Mouse (Mus musculus) kidney, postnatal 10 days (tissue): ENCODE measurements around the gene Mzf1.
"Not testable (repeated sequence)": the region's sequence is repeated elsewhere in the genome, so short reads cannot be mapped to it uniquely, and the experiment has no call there.

Experiments
- DNase-seq: peaks from one replicate; pipeline ENCODE4 v3.0.0; 2021; ENCODE audit warnings: mixed read lengths

The Mzf1 gene

GRCm38 (mm10) chr7:13054287-13055010 is at the start of gene Mzf1:
TSS of gene Mzf1 (minus strand) at chr7:13054764.
- DNase-seq, result peak; percentile 97

GRCm38 (mm10) chr7:13095073-13095472 is 40.5 kb upstream of the Mzf1 start, which contains the start of gene Vmn1r85:
TSS of gene Vmn1r85 (minus strand) at chr7:13095173.
- DNase-seq, result no peak

GRCm38 (mm10) chr7:13072293-13072692 is 17.7 kb upstream of the Mzf1 start:
- DNase-seq, result no peak

GRCm38 (mm10) chr7:13063399-13063798 is 8.8 kb upstream of the Mzf1 start:
- DNase-seq, result not testable (repeated sequence)

- no peak for DNase-seq
Measured at GRCm38 (mm10) chr7:13059536-13059935, 5.0 kb upstream of the Mzf1 start.

- no peak for DNase-seq
Measured at GRCm38 (mm10) chr7:13056913-13057700, 2.5 kb upstream of the Mzf1 start.

GRCm38 (mm10) chr7:13053961-13054286 is 640 bp downstream of the Mzf1 start:
- DNase-seq, result no peak

GRCm38 (mm10) chr7:13053501-13053900 is 1.1 kb downstream of the Mzf1 start:
- no peak for DNase-seq

- no peak for DNase-seq
Measured at GRCm38 (mm10) chr7:13053001-13053400, 1.6 kb downstream of the Mzf1 start.

- DNase-seq, result peak; percentile 82
Measured at GRCm38 (mm10) chr7:13046084-13046483, 8.5 kb downstream of the Mzf1 start.

- DNase-seq, result no peak
Measured at GRCm38 (mm10) chr7:13044254-13044625, 10.3 kb downstream of the Mzf1 start.

GRCm38 (mm10) chr7:13043445-13044253 is 10.9 kb downstream of the Mzf1 start:
- DNase-seq, result peak; percentile 57

- no peak for DNase-seq
Measured at GRCm38 (mm10) chr7:13043120-13043444, 11.5 kb downstream of the Mzf1 start.

- no peak for DNase-seq
Measured at GRCm38 (mm10) chr7:13042511-13042910, 12.1 kb downstream of the Mzf1 start.

- DNase-seq, result no peak
Measured at GRCm38 (mm10) chr7:13041256-13041655, 13.3 kb downstream of the Mzf1 start.

- DNase-seq, result no peak
Measured at GRCm38 (mm10) chr7:13039181-13039580, 15.4 kb downstream of the Mzf1 start.

- DNase-seq, result peak; percentile 39
Measured at GRCm38 (mm10) chr7:13038621-13039169, 15.9 kb downstream of the Mzf1 start.

- peak; percentile 99 for DNase-seq
Measured at GRCm38 (mm10) chr7:13037901-13038555, 16.5 kb downstream of the Mzf1 start, which contains the start of gene Ube2m. TSS of gene Ube2m (minus strand) at chr7:13038275.

- no peak for DNase-seq
Measured at GRCm38 (mm10) chr7:13037366-13037765, 17.2 kb downstream of the Mzf1 start.

- DNase-seq, result no peak
Measured at GRCm38 (mm10) chr7:13036806-13037205, 17.8 kb downstream of the Mzf1 start.

- DNase-seq, result peak; percentile 50
Measured at GRCm38 (mm10) chr7:13035211-13035855, 19.2 kb downstream of the Mzf1 start.
